Mouse (Mus musculus) lung, postnatal 0 days (tissue): ENCODE results near the gene Nrp2.

Source experiments
- CTCF ChIP-seq: IDR thresholded peaks from 2 replicates; pipeline ENCODE4 v1.5.1; 2016; ENCODE audit warnings: antibody characterized with exemption, mild to moderate bottlenecking
- EP300 ChIP-seq: IDR thresholded peaks from 2 replicates; pipeline ENCODE4 v1.6.1; 2016; ENCODE audit warnings: antibody characterized with exemption, mild to moderate bottlenecking, control low read depth

GRCm38 (mm10) chr1:62701065-62701921 lies 1.8 kb upstream of the Nrp2 start:
- TF ChIP-seq EP300 (0 out of 2 replicates have a peak, but pooled peaks have one; percentile 26), CTCF (peak; percentile 81)
